Mouse (Mus musculus) kidney, embryonic 16.5 days (tissue): ENCODE measurements around the gene Ubtd2. TPM values are rescaled to one million over a fixed set of nuclear protein-coding genes. Genes with fewer than 3 reads are reported as not detected.

ENCODE experiments used
- ATAC-seq: fragments of 200-750 bp; cut with Nextera tagmentation; 2 replicates; pipeline ENCODE4 v1.8.0; 2017; ENCODE audit warnings: moderate TSS enrichment; ENCODE audit not compliant: low FRiP score, low TSS enrichment
- H3K27ac ChIP-seq: fragments of 300-500 bp; sonication (generic); 2 replicates; pipeline ENCODE4 v1.5.1; 2014; ENCODE audit warnings: low read length
- H3K27me3 ChIP-seq: fragments of 300-500 bp; sonication (generic); 2 replicates; pipeline ENCODE4 v1.6.1; 2014; ENCODE audit warnings: low read length, control low read depth, mixed read lengths; ENCODE audit not compliant: insufficient read depth
- H3K36me3 ChIP-seq: fragments of 300-500 bp; sonication (generic); 2 replicates; pipeline ENCODE4 v1.6.1; 2014; ENCODE audit warnings: low read length, control low read depth, mixed read lengths; ENCODE audit not compliant: insufficient read depth
- H3K4me1 ChIP-seq: fragments of 300-500 bp; sonication (generic); 2 replicates; pipeline ENCODE4 v1.6.1; 2014; ENCODE audit warnings: low read length, control low read depth, mixed read lengths; ENCODE audit not compliant: insufficient read depth
- H3K4me2 ChIP-seq: fragments of 300-500 bp; sonication (generic); replicated peaks from 2 replicates; pipeline ENCODE4 v1.6.1; 2014; ENCODE audit warnings: low read depth, low read length
- H3K4me3 ChIP-seq: fragments of 300-500 bp; sonication (generic); 2 replicates; pipeline ENCODE4 v1.5.1; 2014; ENCODE audit warnings: mild to moderate bottlenecking, low read length
- H3K9ac ChIP-seq: fragments of 300-500 bp; sonication (generic); replicated peaks from 2 replicates; pipeline ENCODE4 v1.6.1; 2014; ENCODE audit warnings: low read length
- H3K9me3 ChIP-seq: fragments of 300-500 bp; sonication (generic); 2 replicates; pipeline ENCODE4 v1.6.1; 2016; ENCODE audit warnings: low read length, control low read depth
- WGBS: fragments of 180-500 bp; shearing (Covaris S2); extraction: QIAGEN DNeasy Blood & Tissue Kit; methylation state at CpG from one replicate; pipeline ENCODE4 v1.1.7; 2014; 5-methylcytosine and 5-hydroxymethylcytosine counted together
- polyA plus RNA-seq: library from polyadenylated mRNA; unstranded; fragments of >200 nt; fragmentation: Nextera tagmentation; extraction: Ambion mirVana; gene quantifications from 2 replicates; pipeline ENCODE4 v1.2.1, GENCODE M21; 2015

Gene Ubtd2
- 45.1 and 45.6 TPM in 2 replicates for polyA plus RNA-seq

GRCm38 (mm10) chr11:32454800-32455506 is at the start of gene Ubtd2:
Ubtd2 (plus strand) TSS chr11:32455370.
- peak; percentile 98 for ATAC-seq
- Histone ChIP-seq H3K9me3 (no peaks in the 10 kb centered on the region), H3K27ac (peak within 1 kb of the TSS; percentile 98), H3K36me3 (no peaks in the 10 kb centered on the region), H3K4me2 (peak within 1 kb of the TSS; percentile 98), H3K9ac (peak within 1 kb of the TSS; percentile 98), H3K4me1 (peaks cover 11% of the 10 kb centered on the region), H3K4me3 (peak within 1 kb of the TSS; percentile 95), H3K27me3 (no peaks in the 10 kb centered on the region)
- WGBS = under 1% methylated on average over 71 of the region's 86 CpGs

- H3K9ac ChIP-seq = no peak overlapping the region
- H3K4me2 ChIP-seq = no peak overlapping the region
- ATAC-seq = no peak
- H3K27me3 ChIP-seq = no peaks in the 10 kb centered on the region
- no peak overlapping the region for H3K4me3 ChIP-seq
- 90% methylated on average over 2 of the region's 3 CpGs for WGBS
- no peaks in the 10 kb centered on the region for H3K9me3 ChIP-seq
- H3K36me3 ChIP-seq = peaks cover 9% of the 10 kb centered on the region
- peaks cover 18% of the 10 kb centered on the region; the same call in 1 of the 2 replicates for H3K4me1 ChIP-seq
- no peak overlapping the region for H3K27ac ChIP-seq
Observed at GRCm38 (mm10) chr11:32407863-32408262, 47.3 kb upstream of the Ubtd2 start.

- Histone ChIP-seq H3K27ac (no peak overlapping the region), H3K36me3 (peaks cover 11% of the 10 kb centered on the region), H3K9ac (no peak overlapping the region), H3K4me1 (peaks cover 18% of the 10 kb centered on the region; the same call in 1 of the 2 replicates), H3K4me2 (no peak overlapping the region), H3K4me3 (no peak overlapping the region), H3K27me3 (no peaks in the 10 kb centered on the region), H3K9me3 (no peaks in the 10 kb centered on the region)
- no peak for ATAC-seq
Observed at GRCm38 (mm10) chr11:32409052-32409451, 46.1 kb upstream of the Ubtd2 start.

GRCm38 (mm10) chr11:32409823-32410562 is 45.2 kb upstream of the Ubtd2 start:
- H3K4me2 ChIP-seq = no peak overlapping the region
- peaks cover 13% of the 10 kb centered on the region for H3K36me3 ChIP-seq
- H3K9me3 ChIP-seq = no peaks in the 10 kb centered on the region
- WGBS = 64% methylated on average over 11 of the region's 11 CpGs
- no peak overlapping the region for H3K9ac ChIP-seq
- H3K4me3 ChIP-seq = no peak overlapping the region
- H3K27me3 ChIP-seq = no peaks in the 10 kb centered on the region
- peak overlapping the region; percentile 37; the same call in 1 of the 2 replicates for H3K27ac ChIP-seq
- peaks cover 18% of the 10 kb centered on the region; the same call in 1 of the 2 replicates for H3K4me1 ChIP-seq
- ATAC-seq = peak; percentile 71

GRCm38 (mm10) chr11:32420001-32420400 is 35.2 kb upstream of the Ubtd2 start:
- no peaks in the 10 kb centered on the region for H3K4me1 ChIP-seq
- 80% methylated on average over 5 of the region's 5 CpGs for WGBS
- H3K36me3 ChIP-seq = peaks cover 76% of the 10 kb centered on the region
- H3K4me2 ChIP-seq = no peak overlapping the region
- no peak for ATAC-seq
- no peaks in the 10 kb centered on the region for H3K9me3 ChIP-seq
- no peak overlapping the region for H3K4me3 ChIP-seq
- H3K9ac ChIP-seq = no peak overlapping the region
- H3K27ac ChIP-seq = no peak overlapping the region
- H3K27me3 ChIP-seq = no peaks in the 10 kb centered on the region

- H3K9ac ChIP-seq = no peak overlapping the region
- H3K36me3 ChIP-seq = peaks cover 57% of the 10 kb centered on the region
- no peak for ATAC-seq
- H3K27ac ChIP-seq = no peak overlapping the region
- H3K4me2 ChIP-seq = no peak overlapping the region
- H3K4me1 ChIP-seq = no peaks in the 10 kb centered on the region
- no peaks in the 10 kb centered on the region for H3K27me3 ChIP-seq
- 74% methylated on average over 12 of the region's 12 CpGs for WGBS
- no peak overlapping the region for H3K4me3 ChIP-seq
- H3K9me3 ChIP-seq = no peaks in the 10 kb centered on the region
Observed at GRCm38 (mm10) chr11:32423311-32423710, 31.9 kb upstream of the Ubtd2 start.

- no peak overlapping the region for H3K9ac ChIP-seq
- no peaks in the 10 kb centered on the region for H3K27me3 ChIP-seq
- H3K36me3 ChIP-seq = peaks cover 52% of the 10 kb centered on the region
- no peaks in the 10 kb centered on the region for H3K4me1 ChIP-seq
- 87% methylated on average over 4 of the region's 4 CpGs for WGBS
- ATAC-seq = no peak
- H3K9me3 ChIP-seq = no peaks in the 10 kb centered on the region
- H3K4me2 ChIP-seq = no peak overlapping the region
- no peak overlapping the region for H3K27ac ChIP-seq
- H3K4me3 ChIP-seq = no peak overlapping the region
Observed at GRCm38 (mm10) chr11:32424600-32424999, 30.6 kb upstream of the Ubtd2 start.

- Histone ChIP-seq H3K9ac (no peak overlapping the region), H3K9me3 (no peaks in the 10 kb centered on the region), H3K4me2 (no peak overlapping the region), H3K36me3 (peaks cover 47% of the 10 kb centered on the region), H3K27me3 (no peaks in the 10 kb centered on the region), H3K4me1 (no peaks in the 10 kb centered on the region), H3K4me3 (no peak overlapping the region), H3K27ac (no peak overlapping the region)
- WGBS = 70% methylated on average over 10 of the region's 10 CpGs
- ATAC-seq = no peak
Observed at GRCm38 (mm10) chr11:32425043-32425658, 30.0 kb upstream of the Ubtd2 start.

GRCm38 (mm10) chr11:32427537-32427936 is 27.6 kb upstream of the Ubtd2 start:
- Histone ChIP-seq H3K4me3 (no peak overlapping the region), H3K36me3 (peaks cover 26% of the 10 kb centered on the region), H3K27me3 (no peaks in the 10 kb centered on the region), H3K4me2 (no peak overlapping the region), H3K9ac (no peak overlapping the region), H3K9me3 (no peaks in the 10 kb centered on the region), H3K27ac (no peak overlapping the region), H3K4me1 (no peaks in the 10 kb centered on the region)
- ATAC-seq = no peak
- 52% methylated on average over 7 of the region's 7 CpGs for WGBS
